Mouse (Mus musculus) regulatory T cell (primary cell): ENCODE measurements around the gene Tmem100.

Experiments
- in situ Hi-C: fragments of 300-600 bp; cut with MboI, MseI; formaldehyde crosslinking; loops from one replicate; pipeline ENCODE4 v1.15.1; 2025; ENCODE audit warnings: high pct_unique_total_duplicates

The Tmem100 gene

DNA sequence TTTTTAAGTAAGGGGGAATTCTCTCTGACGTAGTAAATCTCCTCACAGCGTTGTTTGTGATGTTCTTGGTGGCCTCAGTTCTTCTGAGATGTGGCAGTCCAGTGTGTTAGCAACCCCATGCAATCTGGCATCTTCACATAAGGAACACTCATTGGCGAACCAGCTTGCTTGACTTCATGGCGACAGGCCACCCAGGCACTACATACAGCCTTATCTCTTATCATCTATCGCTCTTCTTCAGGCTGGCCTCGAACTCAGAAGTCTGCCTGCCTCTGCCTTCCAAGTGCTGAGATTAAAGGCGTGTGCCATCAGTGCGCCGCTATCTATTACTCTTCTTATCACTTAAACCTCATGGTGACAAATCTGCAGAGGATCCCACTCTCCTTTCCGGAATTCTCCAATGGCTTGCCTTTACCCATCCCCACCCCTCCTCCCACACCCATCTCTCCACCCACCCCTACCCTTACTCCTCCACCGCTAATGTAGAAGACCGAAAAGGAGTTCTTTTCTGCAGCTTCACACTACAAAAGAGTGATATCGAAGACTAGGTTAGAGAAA lies at the start of gene Tmem100:
Gene Tmem100, plus strand, starts transcription at position 508 of the 558 bp plus-strand sequence.
- in situ Hi-C loops, result no loop called here

- in situ Hi-C loops, result loop anchor here (10.0 kb wide), 2 partner anchors 362 to 632 kb away; no protein-coding TSS in a partner anchor
Measured at GRCm38 (mm10) chr11:89982918-89983317, 47.2 kb upstream of the Tmem100 start.

DNA sequence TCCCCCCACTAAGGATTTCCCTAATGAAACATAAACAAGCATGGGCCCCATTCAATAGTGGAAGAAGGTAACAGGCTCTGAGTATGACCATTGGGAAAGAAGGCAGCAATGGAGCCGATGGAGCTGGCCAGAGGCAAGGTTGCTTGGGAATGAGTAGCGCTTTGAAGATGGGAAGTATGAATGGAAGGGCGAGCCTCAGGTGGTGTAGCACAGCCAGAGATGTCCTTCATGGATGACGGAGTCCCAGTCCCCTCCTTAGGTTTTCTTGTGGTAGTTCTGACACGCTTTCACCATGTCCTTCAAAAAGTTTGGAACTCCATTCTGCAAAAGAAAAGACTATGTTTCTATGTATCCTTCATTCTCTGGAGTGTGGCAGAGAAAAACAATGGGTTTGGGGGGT lies 45.7 kb upstream of the Tmem100 start:
- in situ Hi-C loops, result loop anchor here (10.0 kb wide), 2 partner anchors 360 to 630 kb away; no protein-coding TSS in a partner anchor

DNA sequence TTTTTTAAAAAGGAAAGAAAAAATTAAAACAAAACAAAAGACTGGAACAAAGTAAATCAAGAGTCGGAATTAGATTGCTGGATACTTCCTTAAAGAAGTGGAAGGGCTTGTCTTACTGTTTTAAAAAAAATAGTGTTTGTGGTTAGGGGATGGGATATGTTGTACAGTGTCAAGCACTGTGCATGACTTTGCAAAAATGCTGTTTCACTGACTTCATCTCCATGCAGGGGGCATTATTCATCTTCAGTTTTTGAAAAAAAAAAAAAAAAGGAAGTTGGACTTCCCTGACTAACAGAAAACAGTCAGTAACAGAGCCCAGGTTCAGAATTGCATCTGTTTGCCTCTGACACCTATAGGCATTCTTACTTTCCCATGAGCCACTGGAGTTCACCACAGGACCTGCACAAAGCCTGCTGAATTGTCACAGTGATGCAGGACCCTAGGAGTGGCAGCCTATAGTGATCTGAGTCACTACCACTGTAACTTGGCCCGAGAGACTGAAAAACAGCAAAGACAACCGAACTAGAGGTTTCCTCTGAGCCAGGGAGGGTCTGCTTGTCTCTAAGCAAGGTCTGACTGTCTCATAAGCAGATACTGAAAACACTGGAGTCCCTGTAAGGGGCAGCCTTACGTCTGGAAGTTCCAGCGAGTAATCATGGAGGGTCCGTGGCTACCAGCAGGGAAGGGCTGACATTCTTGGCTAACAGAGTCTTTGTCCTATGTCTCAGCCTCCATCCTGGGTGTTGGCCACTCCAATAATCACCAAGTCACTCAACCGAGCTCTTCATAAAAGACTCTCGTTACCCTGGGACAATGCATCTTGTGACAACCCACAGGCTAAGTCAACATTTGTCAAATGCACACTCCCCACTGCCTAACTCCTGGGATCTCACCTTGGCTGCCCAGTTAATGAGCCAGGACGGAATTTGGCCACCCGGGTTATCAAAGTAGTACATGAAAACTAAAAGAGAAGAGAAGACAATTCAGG lies 44.7 kb upstream of the Tmem100 start:
- in situ Hi-C loops, result loop anchor here (5.0 to 10.0 kb wide), 3 partner anchors 182 to 629 kb away; no protein-coding TSS in a partner anchor

DNA sequence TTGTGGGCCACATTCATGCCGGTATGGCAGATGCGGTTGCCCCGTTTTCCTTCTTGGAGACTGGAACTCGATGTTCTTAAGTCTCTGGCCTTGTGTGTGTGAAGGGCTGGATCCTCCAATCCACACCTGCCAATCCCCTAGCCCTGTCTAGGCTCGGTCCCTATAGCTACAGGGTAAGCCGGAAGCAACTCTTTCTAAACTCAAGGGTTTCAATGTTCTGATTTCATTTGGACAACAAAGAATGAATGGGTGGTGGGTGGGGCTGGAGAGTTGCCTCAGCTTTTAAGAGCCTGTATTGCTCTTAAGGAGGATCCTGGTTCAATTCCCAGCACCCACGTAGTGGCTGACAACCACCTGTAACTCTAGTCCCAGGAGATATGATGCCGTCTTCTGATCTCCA lies 43.6 kb upstream of the Tmem100 start:
- in situ Hi-C loops, result loop anchor here (5.0 to 10.0 kb wide), 3 partner anchors 181 to 628 kb away; no protein-coding TSS in a partner anchor

DNA sequence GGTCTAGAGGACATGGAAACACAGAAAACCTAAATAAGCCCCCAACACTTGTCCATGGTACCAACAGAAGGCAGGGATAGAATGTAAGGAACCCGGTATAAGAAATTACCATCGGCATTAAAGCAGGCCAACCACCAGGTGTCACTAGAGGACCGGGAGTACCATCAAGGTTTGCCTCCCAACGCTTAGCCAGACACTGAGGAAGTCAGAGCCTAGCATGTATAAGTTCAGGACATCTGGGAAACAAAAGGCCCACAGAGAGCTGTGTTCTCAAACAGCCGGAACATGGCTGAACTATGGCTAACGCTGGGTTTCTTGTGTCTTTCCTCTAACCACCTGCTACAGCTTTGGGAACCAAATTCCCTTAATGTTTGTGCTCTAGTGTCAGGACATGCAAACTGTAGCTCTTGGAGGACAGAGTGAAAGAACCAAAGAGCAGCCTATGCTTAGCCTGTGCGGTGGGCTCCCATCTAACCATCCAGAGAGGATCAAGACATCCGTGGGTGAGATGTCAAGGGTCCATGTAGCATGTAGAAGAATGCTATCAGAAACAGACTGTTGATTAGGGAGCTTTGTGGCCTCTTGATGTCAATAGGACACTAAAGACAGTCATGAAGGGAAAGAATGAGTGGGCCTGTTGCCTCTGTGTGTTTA lies 41.1 kb upstream of the Tmem100 start:
- in situ Hi-C loops, result loop anchor here (5.0 to 10.0 kb wide), 3 partner anchors 178 to 626 kb away; no protein-coding TSS in a partner anchor

- in situ Hi-C loops, result no loop called here
Measured at GRCm38 (mm10) chr11:89991661-89992060, 38.5 kb upstream of the Tmem100 start.

- in situ Hi-C loops, result no loop called here
Measured at GRCm38 (mm10) chr11:89994706-89995105, 35.4 kb upstream of the Tmem100 start.

DNA sequence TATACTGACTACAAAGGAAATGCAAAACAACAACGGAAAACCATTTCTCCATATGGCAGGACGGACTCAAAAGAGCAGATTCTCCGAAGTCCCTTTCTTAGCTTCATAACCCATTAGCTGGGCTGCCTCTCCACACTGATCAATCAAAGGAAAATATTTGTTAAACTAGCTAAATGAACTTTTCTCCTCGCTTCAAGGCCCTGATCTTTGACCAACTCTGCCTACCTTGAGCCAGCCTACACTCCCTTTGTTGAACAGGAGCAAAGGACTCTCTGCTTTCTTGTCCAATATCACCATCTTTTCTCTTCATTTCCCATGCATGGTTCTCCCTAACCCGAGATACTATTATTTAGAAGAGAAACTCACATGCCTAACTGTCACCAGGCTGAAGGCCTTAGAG lies 34.6 kb upstream of the Tmem100 start:
- in situ Hi-C loops, result no loop called here

- in situ Hi-C loops, result no loop called here
Measured at GRCm38 (mm10) chr11:89996406-89996805, 33.7 kb upstream of the Tmem100 start.

DNA sequence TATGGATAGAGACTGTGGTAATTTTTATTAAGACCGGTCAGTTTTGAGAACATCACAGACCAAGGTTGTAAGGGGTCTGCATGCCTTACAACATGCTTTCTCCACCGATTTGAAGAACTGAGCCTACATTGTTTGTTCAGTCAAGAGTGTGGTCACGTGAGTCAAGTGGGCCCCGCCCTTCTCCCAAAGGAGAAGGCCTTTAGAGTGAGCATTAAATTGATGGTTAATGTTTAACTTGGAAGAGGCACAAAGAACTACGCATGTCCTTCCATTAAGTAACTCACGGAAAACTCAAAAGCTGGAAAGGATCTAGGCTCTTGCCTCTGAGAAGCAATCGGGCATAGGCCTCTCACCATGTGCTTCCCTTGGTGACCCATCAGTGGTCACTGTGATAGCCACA lies 33.3 kb upstream of the Tmem100 start:
- in situ Hi-C loops, result no loop called here

DNA sequence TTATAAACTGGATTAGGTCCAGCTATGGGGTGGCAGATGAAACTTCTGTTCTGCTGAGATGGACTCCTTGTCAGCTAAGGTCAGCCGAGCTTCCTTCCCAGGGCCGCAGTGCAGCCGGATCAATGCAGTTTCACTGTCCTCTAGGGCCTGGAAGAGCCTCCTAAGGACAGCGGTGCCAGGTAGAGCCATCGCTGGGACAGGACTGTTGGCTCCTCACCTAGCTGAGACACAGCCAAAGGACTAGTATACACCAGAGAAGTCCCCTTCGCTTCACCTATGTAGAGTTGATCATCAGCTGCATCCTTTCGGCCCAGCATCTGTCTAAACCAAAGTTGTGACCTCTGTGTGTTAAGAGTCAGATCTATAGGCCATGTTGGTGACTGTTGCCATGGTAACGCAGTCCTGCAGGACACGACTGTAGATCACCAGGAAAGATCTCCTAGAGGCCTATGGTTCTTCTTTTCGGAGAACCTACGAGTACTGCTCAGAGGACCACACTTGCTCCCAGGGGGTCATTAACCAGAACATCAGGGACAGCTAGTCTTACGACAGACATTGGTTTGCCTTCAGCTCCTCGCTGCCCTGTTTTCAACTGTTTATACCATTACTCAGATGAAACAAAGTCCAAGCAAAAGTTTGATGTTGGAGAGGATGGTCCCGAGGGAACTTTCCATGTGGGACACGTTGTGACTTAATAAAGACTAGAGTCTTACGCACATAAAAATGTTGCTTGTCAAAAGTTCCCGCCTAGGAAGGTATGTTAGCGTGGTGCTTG lies 31.0 kb upstream of the Tmem100 start:
- in situ Hi-C loops, result no loop called here

- in situ Hi-C loops, result no loop called here
Measured at GRCm38 (mm10) chr11:90000666-90001065, 29.5 kb upstream of the Tmem100 start.

- in situ Hi-C loops, result no loop called here
Measured at GRCm38 (mm10) chr11:90001396-90002230, 28.5 kb upstream of the Tmem100 start.

DNA sequence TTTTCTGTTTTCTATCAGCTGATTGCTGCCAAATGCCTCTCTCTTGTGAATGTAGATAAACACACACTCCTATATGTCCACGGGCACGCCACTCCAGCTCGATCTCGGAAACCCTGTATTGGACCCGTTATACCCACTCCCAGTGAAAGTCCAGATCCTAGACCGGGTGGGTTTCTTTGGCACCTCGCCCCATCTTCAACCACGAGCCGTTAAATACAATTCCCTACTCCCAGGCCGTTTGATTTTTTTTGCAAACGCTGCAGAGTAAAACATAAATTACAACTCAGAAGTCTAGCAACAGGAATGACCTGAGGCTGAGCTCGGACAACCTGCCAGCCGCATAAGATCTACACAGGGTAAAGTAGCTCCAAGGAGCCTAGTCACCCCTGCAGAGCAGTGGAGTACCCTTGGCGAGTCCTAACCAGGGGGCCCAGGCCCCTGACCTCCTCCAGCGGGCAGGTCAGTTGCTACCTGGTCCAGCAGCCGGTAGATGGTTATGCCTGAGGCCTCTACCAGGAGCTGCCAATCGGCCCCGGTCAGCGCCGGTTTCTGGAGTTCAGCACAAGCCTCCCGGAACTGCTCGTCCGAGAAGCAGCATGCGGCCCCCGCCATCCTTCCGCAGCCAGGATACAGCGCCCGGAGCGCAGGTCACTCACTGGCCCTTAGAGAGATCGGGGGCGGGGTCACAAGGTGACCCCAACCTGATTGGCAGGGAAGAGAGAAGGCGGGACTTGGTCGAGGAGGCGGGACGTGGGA lies 27.7 kb upstream of the Tmem100 start, which contains the start of gene Pctp:
Gene Pctp, minus strand, starts transcription at position 664 of the 756 bp plus-strand sequence.
- in situ Hi-C loops, result no loop called here

DNA sequence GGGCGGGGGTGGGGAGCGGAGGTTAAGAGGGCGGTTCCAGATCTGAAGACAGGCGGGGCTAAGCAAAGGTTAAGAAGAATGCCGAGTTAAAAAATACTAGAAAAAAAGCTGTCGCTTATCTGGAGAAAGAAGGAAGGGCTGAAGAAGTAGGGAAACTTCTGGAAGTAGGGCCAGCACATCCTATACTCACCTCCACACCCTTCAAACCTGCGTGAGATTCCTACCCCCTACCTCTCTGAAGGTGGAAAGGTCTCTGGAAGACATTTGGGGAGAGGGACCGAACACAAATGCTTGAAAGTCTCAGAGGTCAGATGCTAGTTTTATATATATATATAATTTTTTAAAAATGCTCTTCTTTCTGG lies 27.2 kb upstream of the Tmem100 start:
- in situ Hi-C loops, result no loop called here

DNA sequence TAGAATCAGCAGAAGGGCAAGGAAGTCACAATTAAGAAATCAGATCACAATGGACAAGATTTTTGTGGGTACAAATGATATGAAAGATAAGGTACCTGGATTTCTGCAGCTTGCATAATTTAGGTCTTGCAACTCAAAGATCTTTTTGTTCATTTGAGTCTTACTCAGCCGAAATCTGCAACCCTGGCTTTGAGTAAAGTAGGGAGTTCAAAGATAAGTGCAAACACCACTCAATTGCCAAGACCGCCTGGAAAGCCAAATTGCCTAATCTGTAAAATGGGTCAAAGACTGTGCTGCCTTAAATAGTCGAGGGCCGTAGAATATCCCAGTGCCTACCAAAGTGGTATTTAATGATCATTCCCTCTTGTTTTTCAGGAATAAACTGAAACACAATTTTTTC lies 26.8 kb upstream of the Tmem100 start:
- in situ Hi-C loops, result no loop called here

- in situ Hi-C loops, result no loop called here
Measured at GRCm38 (mm10) chr11:90006111-90006510, 24.0 kb upstream of the Tmem100 start.

DNA sequence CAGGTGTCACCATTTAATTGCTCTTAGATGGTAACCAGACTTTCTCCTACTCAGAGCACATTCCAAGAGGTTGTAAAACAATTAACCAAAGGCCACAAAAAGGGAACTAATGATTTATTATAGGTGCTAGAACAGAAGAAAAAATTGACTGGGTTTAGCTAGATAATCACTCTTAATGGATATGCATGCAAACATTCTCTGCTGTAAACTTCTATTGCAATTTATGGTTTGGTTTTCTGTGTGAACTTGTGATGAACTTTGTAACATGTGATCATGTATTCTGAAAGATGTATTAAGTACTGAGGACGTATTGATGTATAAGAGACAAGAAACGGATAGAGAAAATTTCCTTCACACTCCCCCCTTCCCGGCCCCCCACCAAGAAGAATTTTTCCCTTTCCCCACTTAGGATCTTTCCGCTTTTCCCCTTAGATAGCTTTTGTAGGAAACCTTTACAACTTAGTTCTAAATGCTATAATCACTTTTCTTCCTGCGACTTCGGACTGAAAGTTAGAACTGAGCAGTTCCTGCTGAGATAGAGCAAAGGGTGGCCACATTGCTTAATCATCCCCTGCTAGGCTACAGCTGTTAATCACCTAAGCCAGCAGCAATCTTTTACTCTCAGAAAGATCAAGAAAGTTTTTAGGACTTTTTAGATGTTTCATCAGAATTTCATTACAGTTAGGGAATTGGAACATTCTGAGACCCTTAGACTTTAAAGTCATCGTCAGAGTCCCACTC lies 22.2 kb upstream of the Tmem100 start:
- in situ Hi-C loops, result no loop called here
